Mouse (Mus musculus): ENCODE data around the gene Mllt10. TPM values are rescaled to one million over a fixed set of nuclear protein-coding genes. Genes with fewer than 3 reads are reported as not detected.

Mllt10 gene
- total and polyA plus RNA-seq, 3 experiments: 33.3 to 64.1 TPM; not detected in 1

DNA sequence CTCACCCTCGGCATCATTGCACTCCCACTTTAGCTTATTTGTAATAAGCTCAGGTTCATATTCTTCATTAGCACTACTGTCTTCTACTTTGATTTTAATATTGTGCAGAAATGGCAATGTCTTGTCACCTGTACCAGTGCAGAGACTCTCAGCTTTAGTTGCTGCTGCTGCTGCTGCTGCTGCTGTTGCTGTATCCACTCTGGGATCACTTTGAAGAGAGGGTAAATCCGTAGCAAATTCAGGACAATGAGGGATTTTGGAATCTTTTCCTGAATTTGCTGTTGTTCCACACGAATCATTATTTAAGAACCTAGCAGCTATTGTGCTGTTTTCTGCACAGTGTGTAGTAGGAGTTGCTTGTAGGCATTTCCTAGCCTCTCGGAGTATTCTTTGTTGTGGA lies 8.9 kb upstream of the Mllt10 start:
- Histone ChIP-seq H3K27ac (ENCODE audit: control insufficient read depth, low read depth, low read length) (no peak overlapping the region), H3K27me3 (ENCODE audit: control insufficient read depth in 1 of 2, insufficient read depth in 2 of 2, low read length in 2 of 2) (peaks cover 19 to 35% of the 10 kb centered on the region in 2 experiments), H3K9ac (ENCODE audit: control insufficient read depth, low read depth, low read length, poor library complexity, severe bottlenecking) (no peak overlapping the region), H3K4me1 (ENCODE audit: control insufficient read depth in 1 of 2, insufficient read depth in 2 of 2, low read length in 2 of 2) (peaks cover 0 to 3% of the 10 kb centered on the region in 2 experiments; a peak in 1 of 4 replicates), H3K79me2 (ENCODE audit: control insufficient read depth, insufficient read depth, low read length, poor library complexity) (peaks cover 3% of the 10 kb centered on the region; the same call in 1 of the 2 replicates), H3K9me3 (replicated peaks; ENCODE audit: insufficient read depth, low read length) (no peaks in the 10 kb centered on the region), H3K36me3 (ENCODE audit: control insufficient read depth in 1 of 2, insufficient read depth in 2 of 2, low read length in 2 of 2) (peaks cover 0 to 6% of the 10 kb centered on the region in 2 experiments; a peak in 1 of 4 replicates), H3K4me3 (ENCODE audit: control insufficient read depth in 1 of 2, insufficient read depth in 1 of 2, low read depth in 2 of 2, low read length in 2 of 2) (peak overlapping the region in 1 of 2 experiments; percentile 83; a peak in 1 of 4 replicates)
- TF ChIP-seq MYC (IDR thresholded peaks at IDR 0.05; ENCODE audit: low read depth, low read length) (no peak), TAL1 (IDR thresholded peaks at IDR 0.05; ENCODE audit: low read length) (no peak), MXI1 (IDR thresholded peaks at IDR 0.05; ENCODE audit: low read depth, low read length) (no peak), RAD21 (IDR thresholded peaks at IDR 0.05; ENCODE audit: low read depth, low read length) (no peak), KAT2A (conservative IDR thresholded peaks at IDR 0.05; ENCODE audit: low read depth, low read length) (no peak), ZC3H11A (IDR thresholded peaks at IDR 0.05; ENCODE audit: low read depth, low read length) (no peak), HCFC1 (IDR thresholded peaks at IDR 0.05; ENCODE audit: low read depth, low read length) (no peak), BHLHE40 (IDR thresholded peaks at IDR 0.05; ENCODE audit: borderline replicate concordance, low read depth, low read length) (no peak), USF2 (IDR thresholded peaks at IDR 0.05; ENCODE audit: borderline replicate concordance in 1 of 2, insufficient read depth in 1 of 2, low read depth in 1 of 2, low read length in 2 of 2) (no peak), ZMIZ1 (IDR thresholded peaks at IDR 0.05; ENCODE audit: low read depth, low read length) (no peak), CTCF (IDR thresholded peaks at IDR 0.05 in 2 of 3, conservative IDR thresholded peaks at IDR 0.05 in 1 of 3; ENCODE audit: control insufficient read depth in 1 of 3, insufficient read depth in 1 of 3, low read depth in 2 of 3, low read length in 3 of 3, poor library complexity in 1 of 3, severe bottlenecking in 1 of 3) (no peak), MYB (IDR thresholded peaks at IDR 0.05; ENCODE audit: low read depth, low read length) (no peak), MAX (IDR thresholded peaks at IDR 0.05; ENCODE audit: low read length) (no peak), NRF1 (IDR thresholded peaks at IDR 0.05; ENCODE audit: insufficient read depth, low read depth, low read length, poor library complexity, severe bottlenecking) (no peak), UBTF (IDR thresholded peaks at IDR 0.05; ENCODE audit: borderline replicate concordance, insufficient read depth, low read depth, low read length) (no peak), MAFK (IDR thresholded peaks at IDR 0.05; ENCODE audit: borderline replicate concordance, low read depth, low read length) (no peak)
- no peak for DNase-seq (ENCODE audit: low read depth, low spot score)

- H3K36me3 ChIP-seq (ENCODE audit: control insufficient read depth in 1 of 2, insufficient read depth in 2 of 2, low read length in 2 of 2): peaks cover 0 to 6% of the 10 kb centered on the region in 2 experiments; a peak in 1 of 4 replicates
- peaks cover 3% of the 10 kb centered on the region; the same call in 1 of the 2 replicates for H3K79me2 ChIP-seq (ENCODE audit: control insufficient read depth, insufficient read depth, low read length, poor library complexity)
- peaks cover 19 to 35% of the 10 kb centered on the region in 2 experiments for H3K27me3 ChIP-seq (ENCODE audit: control insufficient read depth in 1 of 2, insufficient read depth in 2 of 2, low read length in 2 of 2)
- peak overlapping the region; percentile 40; the same call in 1 of the 2 replicates for H3K27ac ChIP-seq (ENCODE audit: control insufficient read depth, low read depth, low read length)
- peaks cover 0 to 3% of the 10 kb centered on the region in 2 experiments; a peak in 1 of 4 replicates for H3K4me1 ChIP-seq (ENCODE audit: control insufficient read depth in 1 of 2, insufficient read depth in 2 of 2, low read length in 2 of 2)
- H3K4me3 ChIP-seq (ENCODE audit: control insufficient read depth in 1 of 2, insufficient read depth in 1 of 2, low read depth in 2 of 2, low read length in 2 of 2): peak overlapping the region; percentile 73 to 83
- H3K9ac ChIP-seq (ENCODE audit: control insufficient read depth, low read depth, low read length, poor library complexity, severe bottlenecking): peak overlapping the region; percentile 70
- TF ChIP-seq SIN3A (IDR thresholded peaks at IDR 0.05; ENCODE audit: low read length) (0 out of 2 replicates have a peak, but pooled peaks have one; percentile 8), BHLHE40 (IDR thresholded peaks at IDR 0.05; ENCODE audit: borderline replicate concordance, low read depth, low read length) (no peak), NRF1 (IDR thresholded peaks at IDR 0.05; ENCODE audit: insufficient read depth, low read depth, low read length, poor library complexity, severe bottlenecking) (peak; percentile 47; the same call in 1 of the 2 replicates)
- H3K9me3 ChIP-seq (replicated peaks; ENCODE audit: insufficient read depth, low read length): no peaks in the 10 kb centered on the region
- DNase-seq (ENCODE audit: low read depth, low spot score): peak; percentile 63
Observed at GRCm38 (mm10) chr2:18046758-18047645, 8.0 kb upstream of the Mllt10 start.

Measured in MEL (cell line).